Comparison of ENCODE assay signal across 9 mouse cellular contexts in genomic region chr6:148354509-148355474, GRCm38 (mm10).
DNase-seq lines count a peak whose midpoint lies in the region; ATAC-seq lines count a peak whose summit lies in the region.
"Had no signal": no experiment of that assay in that cellular context is flagged by ENCODE, and none has a peak within 500 bp of the region (broad histone marks: within the 10 kb centered on the region; RNA-seq: fewer than 3 reads in every experiment).

No protein-coding gene starts in this region.

- H3K4me3 ChIP-seq in heart, embryonic 11.5 days (ENCODE audit: low read depth, low read length): peak overlapping the region; percentile 57
- H3K4me3 ChIP-seq in liver, embryonic 15.5 days (replicated peaks): peak overlapping the region; percentile 62
- H3K4me3 ChIP-seq in neural tube, embryonic 14.5 days (ENCODE audit: low read depth, low read length): peak overlapping the region; percentile 45

- no peaks in the 10 kb centered on the region for H3K9me3 ChIP-seq in heart, embryonic 11.5 days (replicated peaks; ENCODE audit: control insufficient read depth, low read length)
- H3K9me3 ChIP-seq in liver, embryonic 15.5 days (replicated peaks): no peaks in the 10 kb centered on the region
- no peaks in the 10 kb centered on the region for H3K9me3 ChIP-seq in neural tube, embryonic 14.5 days (ENCODE audit: control insufficient read depth, low read length)

- peak; percentile 33 for DNase-seq in urinary bladder, adult 18-20 months (ENCODE audit: low spot score in 2 of 2)
- no peak for DNase-seq in urinary bladder, postnatal 10 days (ENCODE audit: low spot score)
- DNase-seq in embryo, embryonic 9.5 days (ENCODE audit: extremely low spot score): peak; percentile 86
- DNase-seq in kidney, adult 9 months: peak; percentile 56
- DNase-seq in thymus, postnatal 4 days: peak; percentile 78

- 0 out of 2 replicates have a peak, but pooled peaks cover 5% of the 10 kb centered on the region for H3K4me1 ChIP-seq in heart, embryonic 11.5 days (ENCODE audit: control insufficient read depth, insufficient read depth, low read length)
- H3K4me1 ChIP-seq in liver, embryonic 15.5 days (replicated peaks): peaks cover 7% of the 10 kb centered on the region
- H3K4me1 ChIP-seq in neural tube, embryonic 14.5 days (ENCODE audit: control insufficient read depth, insufficient read depth, low read length): peaks cover 3% of the 10 kb centered on the region; the same call in 1 of the 2 replicates

- H3K36me3 ChIP-seq in heart, embryonic 11.5 days (ENCODE audit: control insufficient read depth, insufficient read depth, low read length): peaks cover 6% of the 10 kb centered on the region
- H3K36me3 ChIP-seq in liver, embryonic 15.5 days (replicated peaks): no peaks in the 10 kb centered on the region
- H3K36me3 ChIP-seq in neural tube, embryonic 14.5 days (ENCODE audit: control insufficient read depth, insufficient read depth, low read length): no peaks in the 10 kb centered on the region

- no peak overlapping the region for H3K27ac ChIP-seq in heart, embryonic 11.5 days (ENCODE audit: low read depth, low read length)
- no peak overlapping the region for H3K27ac ChIP-seq in liver, embryonic 15.5 days (replicated peaks)
- H3K27ac ChIP-seq in neural tube, embryonic 14.5 days (ENCODE audit: low read depth, low read length): peak overlapping the region; percentile 28; the same call in 1 of the 2 replicates

- H3K4me2 ChIP-seq in heart, embryonic 11.5 days: peak overlapping the region; percentile 74
- H3K4me2 ChIP-seq in liver, embryonic 15.5 days: peak overlapping the region; percentile 76
- peak overlapping the region; percentile 47 for H3K4me2 ChIP-seq in neural tube, embryonic 14.5 days (ENCODE audit: low read depth, low read length)

- WGBS in heart, embryonic 11.5 days (ENCODE audit: insufficient replicate concordance): 24% methylated on average over 85 of the region's 85 CpGs
- 28% methylated on average over 85 of the region's 85 CpGs for WGBS in liver, embryonic 15.5 days (ENCODE audit: insufficient replicate concordance)
- 31% methylated on average over 85 of the region's 85 CpGs for WGBS in neural tube, embryonic 14.5 days

- H3K27me3 ChIP-seq in heart, embryonic 11.5 days (ENCODE audit: control insufficient read depth, insufficient read depth, low read length): no peaks in the 10 kb centered on the region
- no peaks in the 10 kb centered on the region for H3K27me3 ChIP-seq in liver, embryonic 15.5 days
- H3K27me3 ChIP-seq in neural tube, embryonic 14.5 days (ENCODE audit: control insufficient read depth, insufficient read depth, low read length): no peaks in the 10 kb centered on the region
- H3K27me3 ChIP-seq: Patski had no signal

- ATAC-seq in heart, embryonic 11.5 days (replicated peaks; ENCODE audit: insufficient number of reproducible peaks, low FRiP score, low TSS enrichment): peak; percentile 81
- peak; percentile 78 for ATAC-seq in liver, embryonic 15.5 days (ENCODE audit: insufficient read depth)
- peak; percentile 88 for ATAC-seq in neural tube, embryonic 14.5 days (ENCODE audit: low read depth)
- ATAC-seq: Patski had no signal

- peak overlapping the region; percentile 76 for H3K9ac ChIP-seq in heart, embryonic 11.5 days (ENCODE audit: low read depth, low read length)
- peak overlapping the region; percentile 43; the same call in 1 of the 2 replicates for H3K9ac ChIP-seq in liver, embryonic 15.5 days
- H3K9ac ChIP-seq in neural tube, embryonic 14.5 days (replicated peaks; ENCODE audit: low read depth, low read length): peak overlapping the region; percentile 51
